Mouse (Mus musculus) ES-E14 (cell line): ENCODE results near the gene Gfod2.

Experiments
- CHD2 ChIP-seq: IDR thresholded peaks from 2 replicates; pipeline ENCODE4 v1.6.1; 2014; ENCODE audit warnings: mild to moderate bottlenecking, low read depth, low read length, inconsistent platforms
- HCFC1 ChIP-seq: IDR thresholded peaks from 2 replicates; pipeline ENCODE4 v1.6.1; 2012; ENCODE audit warnings: low read length, inconsistent platforms, borderline replicate concordance; ENCODE audit not compliant: insufficient read depth
- MAFK ChIP-seq: IDR thresholded peaks from 2 replicates; pipeline ENCODE4 v1.6.1; 2014; ENCODE audit warnings: mild to moderate bottlenecking, low read depth, low read length, inconsistent platforms; ENCODE audit not compliant: insufficient read depth
- ZC3H11A ChIP-seq: IDR thresholded peaks from 2 replicates; pipeline ENCODE4 v1.6.1; 2012; ENCODE audit warnings: low read depth, mild to moderate bottlenecking, inconsistent platforms, low read length, borderline replicate concordance
- ZNF384 ChIP-seq: IDR thresholded peaks from 2 replicates; pipeline ENCODE4 v1.6.1; 2012; ENCODE audit warnings: low read depth, low read length, inconsistent platforms

- no peak for TF ChIP-seq HCFC1
- TF ChIP-seq CHD2: no peak
- no peak for TF ChIP-seq MAFK
- TF ChIP-seq ZNF384: no peak
- TF ChIP-seq ZC3H11A: no peak
Observed at GRCm38 (mm10) chr8:105794009-105794598, 35.6 kb upstream of the Gfod2 start.
